Mouse (Mus musculus) liver, embryonic 15.5 days (tissue): ENCODE data around the gene Cdc34b. TPM values are rescaled to one million over a fixed set of nuclear protein-coding genes. Genes with fewer than 3 reads are reported as not detected.

ENCODE experiments used
- ATAC-seq: fragments of 200-750 bp; cut with Nextera tagmentation; 2 replicates; pipeline ENCODE4 v1.8.0; 2017; ENCODE audit warnings: moderate number of reproducible peaks, mild to moderate bottlenecking, moderate library complexity; ENCODE audit not compliant: insufficient read depth
- H3K27ac ChIP-seq: fragments of 300-500 bp; sonication (generic); replicated peaks from 2 replicates; pipeline ENCODE4 v1.5.1; 2015; ENCODE audit warnings: mild to moderate bottlenecking, inconsistent platforms
- H3K27me3 ChIP-seq: fragments of 300-500 bp; sonication (generic); 2 replicates; pipeline ENCODE4 v1.6.1; 2015; ENCODE audit warnings: mild to moderate bottlenecking, inconsistent platforms
- H3K36me3 ChIP-seq: fragments of 300-500 bp; sonication (generic); replicated peaks from 2 replicates; pipeline ENCODE4 v1.6.1; 2015; ENCODE audit warnings: moderate library complexity, mild to moderate bottlenecking, inconsistent platforms
- H3K4me1 ChIP-seq: fragments of 300-500 bp; sonication (generic); replicated peaks from 2 replicates; pipeline ENCODE4 v1.6.1; 2015; ENCODE audit warnings: inconsistent platforms
- H3K4me2 ChIP-seq: fragments of 300-500 bp; sonication (generic); 2 replicates; pipeline ENCODE4 v1.6.1; 2015; ENCODE audit warnings: moderate library complexity, mild to moderate bottlenecking, inconsistent platforms
- H3K4me3 ChIP-seq: fragments of 300-500 bp; sonication (generic); replicated peaks from 2 replicates; pipeline ENCODE4 v1.5.1; 2015; ENCODE audit warnings: mild to moderate bottlenecking, inconsistent platforms
- H3K9ac ChIP-seq: fragments of 300-500 bp; sonication (generic); 2 replicates; pipeline ENCODE4 v1.6.1; 2015; ENCODE audit warnings: moderate library complexity, mild to moderate bottlenecking, inconsistent platforms
- H3K9me3 ChIP-seq: fragments of 300-500 bp; sonication (generic); replicated peaks from 2 replicates; pipeline ENCODE4 v1.6.1; 2016; ENCODE audit warnings: inconsistent platforms
- WGBS: fragments of 180-500 bp; shearing (Covaris S2); methylation state at CpG from one replicate; pipeline ENCODE4 v1.1.7; 2015; ENCODE audit warnings: mixed read lengths; ENCODE audit not compliant: insufficient replicate concordance; 5-methylcytosine and 5-hydroxymethylcytosine counted together
- polyA plus RNA-seq: library from polyadenylated mRNA; unstranded; fragments of >200 nt; fragmentation: Nextera tagmentation; extraction: Ambion mirVana; gene quantifications from 2 replicates; pipeline ENCODE4 v1.2.1, GENCODE M21; 2015

Cdc34b gene
- polyA plus RNA-seq, 1 experiment from 2014 or later = not detected

- H3K27me3 ChIP-seq = no peaks in the 10 kb centered on the region; the same call in none of the 2 replicates
- 52% methylated on average over 2 of the region's 2 CpGs for WGBS
- no peaks in the 10 kb centered on the region for H3K4me1 ChIP-seq
- ATAC-seq = no peak
- H3K9ac ChIP-seq = no peak overlapping the region
- no peaks in the 10 kb centered on the region for H3K9me3 ChIP-seq
- no peak overlapping the region for H3K4me3 ChIP-seq
- H3K36me3 ChIP-seq = no peaks in the 10 kb centered on the region
- H3K27ac ChIP-seq = no peak overlapping the region
- no peak overlapping the region for H3K4me2 ChIP-seq
These were observed 5.8 kb upstream of the Cdc34b start for GRCm38 (mm10) chr11:94735746-94736145.

- Histone ChIP-seq H3K36me3 (no peaks in the 10 kb centered on the region), H3K9ac (no peak overlapping the region), H3K27me3 (no peaks in the 10 kb centered on the region), H3K27ac (no peak overlapping the region), H3K4me1 (no peaks in the 10 kb centered on the region), H3K9me3 (no peaks in the 10 kb centered on the region), H3K4me3 (no peak overlapping the region), H3K4me2 (no peak overlapping the region)
- ATAC-seq = no peak
- WGBS = 6% methylated on average over 2 of the region's 2 CpGs
These were observed 11.5 kb downstream of the Cdc34b start for GRCm38 (mm10) chr11:94752946-94753713.

- H3K27ac ChIP-seq = no peak overlapping the region
- H3K9me3 ChIP-seq = no peaks in the 10 kb centered on the region
- H3K36me3 ChIP-seq = no peaks in the 10 kb centered on the region
- H3K4me3 ChIP-seq = no peak overlapping the region
- 54% methylated on average over 6 of the region's 6 CpGs for WGBS
- H3K9ac ChIP-seq = no peak overlapping the region
- H3K4me1 ChIP-seq = no peaks in the 10 kb centered on the region
- no peak overlapping the region for H3K4me2 ChIP-seq
- ATAC-seq = no peak
- H3K27me3 ChIP-seq = no peaks in the 10 kb centered on the region
These were observed 18.3 kb downstream of the Cdc34b start for GRCm38 (mm10) chr11:94759916-94760315.

GRCm38 (mm10) chr11:94760364-94760763 is 18.8 kb downstream of the Cdc34b start:
- ATAC-seq = no peak
- Histone ChIP-seq H3K36me3 (no peaks in the 10 kb centered on the region), H3K4me1 (no peaks in the 10 kb centered on the region), H3K27me3 (no peaks in the 10 kb centered on the region), H3K27ac (no peak overlapping the region), H3K9ac (no peak overlapping the region), H3K4me2 (no peak overlapping the region), H3K9me3 (no peaks in the 10 kb centered on the region), H3K4me3 (no peak overlapping the region)
- 34% methylated on average over 3 of the region's 3 CpGs for WGBS

GRCm38 (mm10) chr11:94760799-94761198 is 19.2 kb downstream of the Cdc34b start:
- H3K27ac ChIP-seq = no peak overlapping the region
- no peak overlapping the region for H3K4me2 ChIP-seq
- no peaks in the 10 kb centered on the region for H3K9me3 ChIP-seq
- no peak for ATAC-seq
- no peaks in the 10 kb centered on the region for H3K4me1 ChIP-seq
- no peak overlapping the region for H3K9ac ChIP-seq
- H3K27me3 ChIP-seq = no peaks in the 10 kb centered on the region
- WGBS = 49% methylated on average over 7 of the region's 7 CpGs
- H3K4me3 ChIP-seq = no peak overlapping the region
- H3K36me3 ChIP-seq = no peaks in the 10 kb centered on the region

- no peak overlapping the region for H3K4me2 ChIP-seq
- no peaks in the 10 kb centered on the region for H3K9me3 ChIP-seq
- 78% methylated on average over 1 of the region's 1 CpGs for WGBS
- H3K36me3 ChIP-seq = no peaks in the 10 kb centered on the region
- H3K4me1 ChIP-seq = no peaks in the 10 kb centered on the region
- H3K4me3 ChIP-seq = no peak overlapping the region
- no peak overlapping the region for H3K27ac ChIP-seq
- H3K27me3 ChIP-seq = no peaks in the 10 kb centered on the region
- H3K9ac ChIP-seq = no peak overlapping the region
- no peak for ATAC-seq
These were observed 20.7 kb downstream of the Cdc34b start for GRCm38 (mm10) chr11:94762281-94762680.

- no peak overlapping the region for H3K4me2 ChIP-seq
- H3K36me3 ChIP-seq = no peaks in the 10 kb centered on the region
- no peak for ATAC-seq
- WGBS = 29% methylated on average over 6 of the region's 6 CpGs
- H3K4me1 ChIP-seq = no peaks in the 10 kb centered on the region
- H3K4me3 ChIP-seq = no peak overlapping the region
- no peaks in the 10 kb centered on the region for H3K27me3 ChIP-seq
- H3K9me3 ChIP-seq = no peaks in the 10 kb centered on the region
- H3K27ac ChIP-seq = no peak overlapping the region
- no peak overlapping the region for H3K9ac ChIP-seq
These were observed 21.2 kb downstream of the Cdc34b start for GRCm38 (mm10) chr11:94762775-94763174.

- no peaks in the 10 kb centered on the region for H3K4me1 ChIP-seq
- no peak overlapping the region for H3K27ac ChIP-seq
- no peak overlapping the region for H3K9ac ChIP-seq
- WGBS = 69% methylated on average over 2 of the region's 2 CpGs
- no peak for ATAC-seq
- H3K36me3 ChIP-seq = no peaks in the 10 kb centered on the region
- no peak overlapping the region for H3K4me2 ChIP-seq
- H3K9me3 ChIP-seq = no peaks in the 10 kb centered on the region
- no peaks in the 10 kb centered on the region for H3K27me3 ChIP-seq
- no peak overlapping the region for H3K4me3 ChIP-seq
These were observed 25.7 kb downstream of the Cdc34b start for GRCm38 (mm10) chr11:94767241-94767640.

- no peak for ATAC-seq
- H3K9ac ChIP-seq = no peak overlapping the region
- H3K4me1 ChIP-seq = no peaks in the 10 kb centered on the region
- 49% methylated on average over 3 of the region's 3 CpGs for WGBS
- H3K36me3 ChIP-seq = no peaks in the 10 kb centered on the region
- H3K27ac ChIP-seq = no peak overlapping the region
- no peak overlapping the region for H3K4me2 ChIP-seq
- no peaks in the 10 kb centered on the region for H3K9me3 ChIP-seq
- H3K4me3 ChIP-seq = no peak overlapping the region
- H3K27me3 ChIP-seq = no peaks in the 10 kb centered on the region
These were observed 30.9 kb downstream of the Cdc34b start for GRCm38 (mm10) chr11:94772363-94773055.

- Histone ChIP-seq H3K9me3 (no peaks in the 10 kb centered on the region), H3K4me2 (no peak overlapping the region), H3K27me3 (no peaks in the 10 kb centered on the region), H3K4me1 (no peaks in the 10 kb centered on the region), H3K27ac (no peak overlapping the region), H3K9ac (no peak overlapping the region), H3K4me3 (no peak overlapping the region), H3K36me3 (no peaks in the 10 kb centered on the region)
- ATAC-seq = no peak
- WGBS = 41% methylated on average over 1 of the region's 1 CpGs
These were observed 32.3 kb downstream of the Cdc34b start for GRCm38 (mm10) chr11:94773851-94774250.

- Histone ChIP-seq H3K4me1 (no peaks in the 10 kb centered on the region), H3K27me3 (no peaks in the 10 kb centered on the region), H3K9me3 (no peaks in the 10 kb centered on the region), H3K36me3 (no peaks in the 10 kb centered on the region), H3K27ac (no peak overlapping the region), H3K9ac (no peak overlapping the region), H3K4me2 (no peak overlapping the region), H3K4me3 (no peak overlapping the region)
- 60% methylated on average over 5 of the region's 5 CpGs for WGBS
- no peak for ATAC-seq
These were observed 33.4 kb downstream of the Cdc34b start for GRCm38 (mm10) chr11:94774887-94775497.
